Mouse (Mus musculus) ES-Bruce4 (cell line): ENCODE results near the gene Cwc25.

Experiments
- CTCF ChIP-seq: IDR thresholded peaks from one replicate; pipeline ENCODE4 v1.8.1; 2011; ENCODE audit warnings: low read depth, low read length
- EP300 ChIP-seq: IDR thresholded peaks from 2 replicates; pipeline ENCODE4 v1.6.1; 2011; ENCODE audit warnings: low read depth, low read length; ENCODE audit not compliant: insufficient read depth
- POLR2A ChIP-seq: IDR thresholded peaks from one replicate; pipeline ENCODE4 v1.8.1; 2011; ENCODE audit warnings: low read length; ENCODE audit not compliant: insufficient read depth

GRCm38 (mm10) chr11:97716021-97716420, 50.3 kb downstream of the Cwc25 start:
- no peak for TF ChIP-seq POLR2A
- no peak for TF ChIP-seq EP300
- no peak for TF ChIP-seq CTCF
